Mouse (Mus musculus) limb, embryonic 11.5 days (tissue): ENCODE data around the gene E330014E10Rik. TPM values are rescaled to one million over a fixed set of nuclear protein-coding genes. Genes with fewer than 3 reads are reported as not detected.
"Not testable (repeated sequence)": the region's sequence is repeated elsewhere in the genome, so short reads cannot be mapped to it uniquely, and the experiment has no call there.

Experiments used
- ATAC-seq: fragments of 200-750 bp; cut with Nextera tagmentation; 2 replicates; pipeline ENCODE4 v1.8.0; 2017; ENCODE audit warnings: low read depth; ENCODE audit not compliant: insufficient number of reproducible peaks, low FRiP score, low TSS enrichment
- DNase-seq: peaks from one replicate; pipeline ENCODE4 v3.0.0-alpha.2; 2015; ENCODE audit warnings: low spot score
- H3K27ac ChIP-seq: fragments of 300-500 bp; sonication (generic); replicated peaks from 2 replicates; pipeline ENCODE4 v1.5.1; 2014; ENCODE audit warnings: low read depth, mild to moderate bottlenecking, low read length
- H3K27me3 ChIP-seq: fragments of 300-500 bp; sonication (generic); 2 replicates; pipeline ENCODE4 v1.6.1; 2014; ENCODE audit warnings: mild to moderate bottlenecking, low read length, mixed read lengths; ENCODE audit not compliant: control insufficient read depth, insufficient read depth
- H3K36me3 ChIP-seq: fragments of 300-500 bp; sonication (generic); 2 replicates; pipeline ENCODE4 v1.6.1; 2014; ENCODE audit warnings: mild to moderate bottlenecking, low read length, moderate library complexity, mixed read lengths; ENCODE audit not compliant: control insufficient read depth, insufficient read depth
- H3K4me1 ChIP-seq: fragments of 300-500 bp; sonication (generic); 2 replicates; pipeline ENCODE4 v1.6.1; 2014; ENCODE audit warnings: low read length, mixed read lengths; ENCODE audit not compliant: control insufficient read depth, insufficient read depth
- H3K4me2 ChIP-seq: fragments of 300-500 bp; sonication (generic); 2 replicates; pipeline ENCODE4 v1.6.1; 2014; ENCODE audit warnings: low read depth, mild to moderate bottlenecking, moderate library complexity; ENCODE audit not compliant: severe bottlenecking
- H3K4me3 ChIP-seq: fragments of 300-500 bp; sonication (generic); 2 replicates; pipeline ENCODE4 v1.5.1; 2014; ENCODE audit warnings: low read depth, low read length
- H3K9ac ChIP-seq: fragments of 300-500 bp; sonication (generic); 2 replicates; pipeline ENCODE4 v1.6.1; 2014; ENCODE audit warnings: mild to moderate bottlenecking, low read length
- H3K9me3 ChIP-seq: fragments of 300-500 bp; sonication (generic); 2 replicates; pipeline ENCODE4 v1.6.1; 2016; ENCODE audit warnings: low read length; ENCODE audit not compliant: control insufficient read depth
- WGBS: fragments of 180-500 bp; shearing (Covaris S2); extraction: QIAGEN DNeasy Blood & Tissue Kit; methylation state at CpG from one replicate; pipeline ENCODE4 v1.1.7; 2014; 5-methylcytosine and 5-hydroxymethylcytosine counted together
- polyA plus RNA-seq: library from polyadenylated mRNA; unstranded; fragments of >200 nt; fragmentation: Nextera tagmentation; extraction: Ambion mirVana; gene quantifications from 2 replicates; pipeline ENCODE4 v1.2.1, GENCODE M21; 2014

The E330014E10Rik gene
- not detected in 2 replicates for polyA plus RNA-seq

DNA sequence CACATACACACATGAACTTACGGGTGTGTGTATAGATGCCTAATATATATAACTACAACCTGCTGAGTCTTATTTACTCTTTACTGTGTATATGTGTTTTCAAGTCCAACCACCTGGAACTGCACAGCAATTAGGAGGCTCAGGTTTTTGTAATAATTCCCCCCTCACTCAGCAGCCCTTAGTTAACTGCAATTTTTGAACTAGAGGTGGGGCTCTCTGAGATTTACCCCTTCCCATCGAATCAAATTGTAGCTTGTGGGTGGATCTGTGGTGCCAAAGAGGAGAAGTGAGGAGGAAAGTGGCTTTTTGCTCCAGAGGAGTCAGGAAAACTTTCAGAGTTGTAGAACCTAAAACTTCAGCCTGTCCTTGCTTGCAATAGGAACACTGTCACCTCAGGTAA is at the start of gene E330014E10Rik:
E330014E10Rik (plus strand) TSS at position 301 of the 400 bp plus-strand sequence.
- no CpG with 5 or more reads among the region's 2 CpGs for WGBS
- not testable (repeated sequence) for H3K27me3 ChIP-seq, H3K36me3 ChIP-seq, ATAC-seq, DNase-seq, H3K4me1 ChIP-seq, H3K4me2 ChIP-seq, H3K9ac ChIP-seq, H3K9me3 ChIP-seq, H3K27ac ChIP-seq, H3K4me3 ChIP-seq

DNA sequence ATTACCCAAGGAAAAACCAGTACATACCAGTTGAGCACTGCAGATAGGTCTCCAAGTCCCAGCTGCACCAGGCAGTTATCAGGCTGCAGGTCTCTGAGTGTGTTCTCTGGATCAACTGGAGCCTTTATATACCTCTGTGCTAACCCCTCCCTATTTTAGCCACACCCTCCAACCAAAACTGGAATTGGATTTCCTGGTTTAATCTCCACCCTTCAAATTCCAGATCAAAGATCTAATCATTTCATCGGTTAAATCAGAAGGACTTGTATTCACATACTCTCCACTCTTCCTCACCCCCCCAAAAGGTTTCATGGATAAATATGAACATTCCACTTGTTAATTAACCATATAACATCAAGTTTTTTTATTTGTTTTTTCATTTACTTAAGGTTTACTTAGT is 39.7 kb upstream of the E330014E10Rik start, which contains the start of gene Gm7978:
Gm7978 (minus strand) TSS at position 101 of the 400 bp plus-strand sequence.
- not testable (repeated sequence) for H3K4me1 ChIP-seq, H3K9ac ChIP-seq, H3K27me3 ChIP-seq, ATAC-seq, H3K36me3 ChIP-seq, DNase-seq, H3K27ac ChIP-seq, H3K4me3 ChIP-seq, H3K4me2 ChIP-seq, H3K9me3 ChIP-seq
- no CpG with 5 or more reads among the region's 1 CpGs for WGBS

DNA sequence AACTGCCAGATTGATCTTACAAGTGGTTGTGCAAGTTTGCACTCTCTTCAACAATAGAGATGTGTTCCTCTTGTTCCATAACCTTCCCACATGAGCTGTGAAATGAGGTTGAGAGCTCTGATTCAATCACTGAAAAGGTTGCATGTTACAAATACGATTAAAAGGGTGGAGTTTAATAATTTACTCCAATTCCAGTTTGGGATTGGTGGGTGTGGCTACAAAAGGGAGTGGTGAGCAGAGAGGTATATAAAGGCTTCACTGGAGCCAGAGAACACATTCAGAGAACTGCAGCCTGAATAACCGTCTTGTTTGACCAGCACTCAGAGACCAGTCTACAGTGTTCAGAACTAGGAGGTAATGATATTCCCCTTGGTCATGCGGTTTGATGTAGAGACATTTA is 34.1 kb upstream of the E330014E10Rik start, which contains the start of gene Gm7982:
Gm7982 (plus strand) TSS at position 301 of the 400 bp plus-strand sequence.
- WGBS: no CpG with 5 or more reads among the region's 3 CpGs
- not testable (repeated sequence) for ATAC-seq, H3K4me3 ChIP-seq, H3K4me1 ChIP-seq, H3K36me3 ChIP-seq, H3K9me3 ChIP-seq, H3K27me3 ChIP-seq, H3K27ac ChIP-seq, DNase-seq, H3K4me2 ChIP-seq, H3K9ac ChIP-seq

DNA sequence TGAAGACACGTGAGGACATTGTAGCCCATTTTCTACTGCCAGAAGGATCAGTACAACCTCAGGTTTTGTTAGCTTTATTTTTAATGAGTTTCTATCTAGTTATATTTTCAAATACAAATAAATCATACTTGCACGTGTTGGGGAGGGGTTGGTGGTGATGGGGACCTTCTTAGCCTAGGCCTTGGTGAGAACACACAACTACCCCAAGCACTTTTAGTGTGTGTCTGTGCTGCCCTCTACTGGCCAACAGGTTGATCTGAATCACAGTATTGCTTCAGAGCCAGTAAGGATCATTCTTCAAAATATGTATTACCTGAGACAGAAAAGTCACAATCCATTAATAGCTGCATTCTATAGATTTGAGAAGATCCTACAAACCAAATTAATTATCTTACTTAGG is 35.1 kb downstream of the E330014E10Rik start:
- H3K36me3 ChIP-seq, DNase-seq, H3K4me3 ChIP-seq, H3K27me3 ChIP-seq, H3K27ac ChIP-seq, H3K4me1 ChIP-seq, H3K9ac ChIP-seq, H3K9me3 ChIP-seq, H3K4me2 ChIP-seq, ATAC-seq: not testable (repeated sequence)
- WGBS: 65% methylated on average over 2 of the region's 2 CpGs

DNA sequence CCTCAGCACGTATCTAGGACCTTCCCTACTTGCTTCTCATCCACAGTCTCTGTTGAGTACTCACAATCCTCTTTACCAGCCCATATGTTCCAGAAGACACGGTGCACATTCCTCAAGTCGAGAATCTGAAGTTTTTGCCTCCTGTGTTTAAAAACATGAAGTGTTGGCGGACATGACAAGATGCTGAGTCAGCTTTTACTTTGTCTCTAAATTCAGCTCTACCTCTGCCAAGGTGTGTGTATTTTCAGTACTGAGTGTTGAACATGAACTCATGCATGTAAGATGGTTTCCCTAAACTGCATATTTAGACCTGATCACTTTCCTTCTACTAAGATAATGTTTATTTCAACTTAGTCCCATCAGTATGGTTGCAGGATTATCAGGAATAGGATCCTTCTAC is 60.8 kb downstream of the E330014E10Rik start:
- DNase-seq: no peak
- 73% methylated on average over 4 of the region's 4 CpGs for WGBS
- ATAC-seq: no peak

DNA sequence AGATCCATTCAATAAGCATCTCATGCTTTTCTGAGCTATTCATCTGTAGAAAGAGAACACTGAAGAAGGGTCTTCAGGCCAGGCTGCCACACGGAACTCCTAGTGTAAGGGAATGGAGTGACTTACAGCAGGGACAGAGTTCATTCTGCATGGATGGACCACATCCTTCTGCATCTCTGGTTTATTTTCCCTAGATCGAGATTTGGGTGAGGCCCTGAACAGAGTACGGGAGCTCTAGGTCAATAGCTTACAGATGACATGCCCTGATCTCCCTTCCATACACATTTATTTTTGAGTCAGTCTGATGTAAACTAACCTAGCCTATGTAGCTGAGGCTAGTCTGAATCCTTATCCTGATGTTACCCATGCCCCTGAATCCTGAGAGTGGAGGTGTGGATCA is 78.2 kb downstream of the E330014E10Rik start:
- DNase-seq (no peak), ATAC-seq (no peak)
- Histone ChIP-seq H3K9ac (no peak overlapping the region), H3K36me3 (no peaks in the 10 kb centered on the region), H3K4me2 (no peak overlapping the region), H3K9me3 (no peaks in the 10 kb centered on the region; the same call in 1 of the 2 replicates), H3K27me3 (no peaks in the 10 kb centered on the region), H3K4me3 (no peak overlapping the region), H3K4me1 (no peaks in the 10 kb centered on the region), H3K27ac (no peak overlapping the region)
- WGBS: 86% methylated on average over 3 of the region's 3 CpGs

More for the DNA sequence above, 60.8 kb downstream of the E330014E10Rik start:
- Histone ChIP-seq H3K27ac (no peak overlapping the region), H3K9me3 (no peaks in the 10 kb centered on the region), H3K4me3 (no peak overlapping the region), H3K36me3 (no peaks in the 10 kb centered on the region), H3K4me2 (no peak overlapping the region), H3K9ac (no peak overlapping the region), H3K4me1 (no peaks in the 10 kb centered on the region), H3K27me3 (no peaks in the 10 kb centered on the region)

Other genes starting within 250 kb of the E330014E10Rik start
- gene Gm7971, start 181.1 kb upstream of the E330014E10Rik start, polyA plus RNA-seq: not detected in 2 replicates
- gene Gm7978, start 39.8 kb upstream of the E330014E10Rik start, polyA plus RNA-seq: not detected in 2 replicates
- gene Gm7982, start 34.0 kb upstream of the E330014E10Rik start, polyA plus RNA-seq: not detected in 2 replicates
- not detected in 2 replicates for gene Cxcl13, start 181.0 kb downstream of the E330014E10Rik start, polyA plus RNA-seq